Mouse (Mus musculus): Measurements from ENCODE around the gene Sec61a1. TPM values are rescaled to one million over a fixed set of nuclear protein-coding genes. Genes with fewer than 3 reads are reported as not detected.
A peak's percentile ranks its signal among the peaks of the same experiment; 100 is the strongest.

Gene Sec61a1
- 277 and 297 TPM in 2 replicates for polyA plus RNA-seq (2015; fragmentation: Nextera tagmentation; extraction: Ambion mirVana)

GRCm38 (mm10) chr6:88518404-88519263, at the start of gene Sec61a1:
Sec61a1 (minus strand) TSS chr6:88518905.
- Histone ChIP-seq H3K4me2 (ENCODE audit: low read depth, low read length) (peak within 1 kb of the TSS; percentile 90), H3K9me3 (ENCODE audit: control insufficient read depth, low read length) (no peaks in the 10 kb centered on the region), H3K27ac (ENCODE audit: low read length) (peak within 1 kb of the TSS; percentile 88), H3K9ac (ENCODE audit: low read depth, low read length) (peak within 1 kb of the TSS; percentile 96), H3K4me1 (ENCODE audit: control insufficient read depth, insufficient read depth, low read length) (peaks cover 7% of the 10 kb centered on the region), H3K36me3 (ENCODE audit: control insufficient read depth, insufficient read depth, low read length) (no peaks in the 10 kb centered on the region), H3K27me3 (replicated peaks; ENCODE audit: control insufficient read depth, insufficient read depth, low read length) (no peaks in the 10 kb centered on the region), H3K4me3 (ENCODE audit: low read length) (peak within 1 kb of the TSS; percentile 91)
- peak; percentile 98 for ATAC-seq
- 0% methylated on average over 79 of the region's 80 CpGs for WGBS

- Histone ChIP-seq H3K9ac (ENCODE audit: low read depth, low read length) (no peak overlapping the region), H3K27me3 (replicated peaks; ENCODE audit: control insufficient read depth, insufficient read depth, low read length) (no peaks in the 10 kb centered on the region), H3K27ac (ENCODE audit: low read length) (no peak overlapping the region), H3K4me3 (ENCODE audit: low read length) (no peak overlapping the region), H3K4me2 (ENCODE audit: low read depth, low read length) (no peak overlapping the region), H3K36me3 (ENCODE audit: control insufficient read depth, insufficient read depth, low read length) (no peaks in the 10 kb centered on the region), H3K4me1 (ENCODE audit: control insufficient read depth, insufficient read depth, low read length) (no peaks in the 10 kb centered on the region), H3K9me3 (ENCODE audit: control insufficient read depth, low read length) (no peaks in the 10 kb centered on the region)
- WGBS: 36% methylated on average over 7 of the region's 7 CpGs
- ATAC-seq: no peak
Measured at GRCm38 (mm10) chr6:88566676-88567075, 48.0 kb upstream of the Sec61a1 start.

GRCm38 (mm10) chr6:88565033-88565432, 46.3 kb upstream of the Sec61a1 start:
- H3K4me1 ChIP-seq (ENCODE audit: control insufficient read depth, insufficient read depth, low read length): no peaks in the 10 kb centered on the region
- whole genome bisulfite sequencing: 31% methylated on average over 6 of the region's 6 CpGs
- H3K9me3 ChIP-seq (ENCODE audit: control insufficient read depth, low read length): no peaks in the 10 kb centered on the region
- H3K27ac ChIP-seq (ENCODE audit: low read length): no peak overlapping the region
- H3K4me2 ChIP-seq (ENCODE audit: low read depth, low read length): no peak overlapping the region
- H3K36me3 ChIP-seq (ENCODE audit: control insufficient read depth, insufficient read depth, low read length): no peaks in the 10 kb centered on the region
- ATAC-seq: no peak
- H3K9ac ChIP-seq (ENCODE audit: low read depth, low read length): no peak overlapping the region
- H3K27me3 ChIP-seq (replicated peaks; ENCODE audit: control insufficient read depth, insufficient read depth, low read length): no peaks in the 10 kb centered on the region
- no peak overlapping the region for H3K4me3 ChIP-seq (ENCODE audit: low read length)

- H3K27me3 ChIP-seq (replicated peaks; ENCODE audit: control insufficient read depth, insufficient read depth, low read length): no peaks in the 10 kb centered on the region
- H3K9me3 ChIP-seq (ENCODE audit: control insufficient read depth, low read length): no peaks in the 10 kb centered on the region
- H3K9ac ChIP-seq (ENCODE audit: low read depth, low read length): no peak overlapping the region
- no peak overlapping the region for H3K4me2 ChIP-seq (ENCODE audit: low read depth, low read length)
- WGBS: 93% methylated on average over 4 of the region's 4 CpGs
- no peak for ATAC-seq
- no peaks in the 10 kb centered on the region for H3K36me3 ChIP-seq (ENCODE audit: control insufficient read depth, insufficient read depth, low read length)
- no peak overlapping the region for H3K27ac ChIP-seq (ENCODE audit: low read length)
- H3K4me3 ChIP-seq (ENCODE audit: low read length): no peak overlapping the region
- no peaks in the 10 kb centered on the region for H3K4me1 ChIP-seq (ENCODE audit: control insufficient read depth, insufficient read depth, low read length)
Measured at GRCm38 (mm10) chr6:88560156-88560555, 41.5 kb upstream of the Sec61a1 start.

GRCm38 (mm10) chr6:88559688-88560087, 41.0 kb upstream of the Sec61a1 start:
- Histone ChIP-seq H3K27ac (ENCODE audit: low read length) (no peak overlapping the region), H3K4me2 (ENCODE audit: low read depth, low read length) (no peak overlapping the region), H3K36me3 (ENCODE audit: control insufficient read depth, insufficient read depth, low read length) (no peaks in the 10 kb centered on the region), H3K27me3 (replicated peaks; ENCODE audit: control insufficient read depth, insufficient read depth, low read length) (no peaks in the 10 kb centered on the region), H3K9me3 (ENCODE audit: control insufficient read depth, low read length) (no peaks in the 10 kb centered on the region), H3K4me3 (ENCODE audit: low read length) (no peak overlapping the region), H3K4me1 (ENCODE audit: control insufficient read depth, insufficient read depth, low read length) (no peaks in the 10 kb centered on the region), H3K9ac (ENCODE audit: low read depth, low read length) (no peak overlapping the region)
- 48% methylated on average over 5 of the region's 5 CpGs for WGBS
- ATAC-seq: no peak

- H3K4me1 ChIP-seq (ENCODE audit: control insufficient read depth, insufficient read depth, low read length): no peaks in the 10 kb centered on the region
- ATAC-seq: no peak
- no peak overlapping the region for H3K9ac ChIP-seq (ENCODE audit: low read depth, low read length)
- WGBS: 74% methylated on average over 1 of the region's 1 CpGs
- no peaks in the 10 kb centered on the region for H3K36me3 ChIP-seq (ENCODE audit: control insufficient read depth, insufficient read depth, low read length)
- no peaks in the 10 kb centered on the region for H3K27me3 ChIP-seq (replicated peaks; ENCODE audit: control insufficient read depth, insufficient read depth, low read length)
- H3K4me2 ChIP-seq (ENCODE audit: low read depth, low read length): no peak overlapping the region
- H3K27ac ChIP-seq (ENCODE audit: low read length): no peak overlapping the region
- H3K9me3 ChIP-seq (ENCODE audit: control insufficient read depth, low read length): no peaks in the 10 kb centered on the region
- H3K4me3 ChIP-seq (ENCODE audit: low read length): no peak overlapping the region
Measured at GRCm38 (mm10) chr6:88558076-88558475, 39.4 kb upstream of the Sec61a1 start.

GRCm38 (mm10) chr6:88557548-88557947, 38.8 kb upstream of the Sec61a1 start:
- Histone ChIP-seq H3K4me1 (ENCODE audit: control insufficient read depth, insufficient read depth, low read length) (no peaks in the 10 kb centered on the region), H3K9ac (ENCODE audit: low read depth, low read length) (no peak overlapping the region), H3K27ac (ENCODE audit: low read length) (no peak overlapping the region), H3K9me3 (ENCODE audit: control insufficient read depth, low read length) (no peaks in the 10 kb centered on the region), H3K4me2 (ENCODE audit: low read depth, low read length) (no peak overlapping the region), H3K36me3 (ENCODE audit: control insufficient read depth, insufficient read depth, low read length) (no peaks in the 10 kb centered on the region), H3K4me3 (ENCODE audit: low read length) (no peak overlapping the region), H3K27me3 (replicated peaks; ENCODE audit: control insufficient read depth, insufficient read depth, low read length) (no peaks in the 10 kb centered on the region)
- ATAC-seq: no peak
- whole genome bisulfite sequencing: 23% methylated on average over 4 of the region's 4 CpGs

- no peaks in the 10 kb centered on the region for H3K36me3 ChIP-seq (ENCODE audit: control insufficient read depth, insufficient read depth, low read length)
- H3K4me2 ChIP-seq (ENCODE audit: low read depth, low read length): no peak overlapping the region
- no peak overlapping the region for H3K27ac ChIP-seq (ENCODE audit: low read length)
- H3K9ac ChIP-seq (ENCODE audit: low read depth, low read length): no peak overlapping the region
- ATAC-seq: no peak
- H3K4me1 ChIP-seq (ENCODE audit: control insufficient read depth, insufficient read depth, low read length): no peaks in the 10 kb centered on the region
- 89% methylated on average over 2 of the region's 2 CpGs for WGBS
- H3K9me3 ChIP-seq (ENCODE audit: control insufficient read depth, low read length): no peaks in the 10 kb centered on the region
- no peak overlapping the region for H3K4me3 ChIP-seq (ENCODE audit: low read length)
- peaks cover 6% of the 10 kb centered on the region; the same call in 1 of the 2 replicates for H3K27me3 ChIP-seq (replicated peaks; ENCODE audit: control insufficient read depth, insufficient read depth, low read length)
Measured at GRCm38 (mm10) chr6:88549916-88550315, 31.2 kb upstream of the Sec61a1 start.

GRCm38 (mm10) chr6:88549137-88549814, 30.6 kb upstream of the Sec61a1 start:
- no peak for ATAC-seq
- Histone ChIP-seq H3K36me3 (ENCODE audit: control insufficient read depth, insufficient read depth, low read length) (no peaks in the 10 kb centered on the region), H3K9me3 (ENCODE audit: control insufficient read depth, low read length) (no peaks in the 10 kb centered on the region), H3K4me3 (ENCODE audit: low read length) (no peak overlapping the region), H3K4me1 (ENCODE audit: control insufficient read depth, insufficient read depth, low read length) (no peaks in the 10 kb centered on the region), H3K4me2 (ENCODE audit: low read depth, low read length) (no peak overlapping the region), H3K9ac (ENCODE audit: low read depth, low read length) (no peak overlapping the region), H3K27ac (ENCODE audit: low read length) (no peak overlapping the region), H3K27me3 (replicated peaks; ENCODE audit: control insufficient read depth, insufficient read depth, low read length) (peaks cover 6% of the 10 kb centered on the region; the same call in 1 of the 2 replicates)
- 31% methylated on average over 4 of the region's 4 CpGs for WGBS

All from intestine, embryonic 16.5 days (tissue).